Mouse (Mus musculus) ES-Bruce4 (cell line): ENCODE measurements around the gene Atg4b. TPM values are rescaled to one million over a fixed set of nuclear protein-coding genes. Genes with fewer than 3 reads are reported as not detected.
"Not testable (repeated sequence)": the region's sequence is repeated elsewhere in the genome, so short reads cannot be mapped to it uniquely, and the experiment has no call there.

Source experiments
- H3K27ac ChIP-seq: 2 replicates; pipeline ENCODE4 v1.5.1; 2012; ENCODE audit warnings: low read length, inconsistent platforms; ENCODE audit not compliant: insufficient read depth
- H3K27me3 ChIP-seq: 2 replicates; pipeline ENCODE4 v1.6.1; 2012; ENCODE audit warnings: mild to moderate bottlenecking, low read length, inconsistent platforms; ENCODE audit not compliant: control insufficient read depth, poor library complexity, insufficient read depth, severe bottlenecking
- H3K36me3 ChIP-seq: 2 replicates; pipeline ENCODE4 v1.6.1; 2012; ENCODE audit warnings: inconsistent platforms, mild to moderate bottlenecking, low read length, moderate library complexity; ENCODE audit not compliant: control insufficient read depth, poor library complexity, insufficient read depth, severe bottlenecking
- H3K4me1 ChIP-seq: one replicate; pipeline ENCODE4 v1.8.1; 2011; ENCODE audit warnings: low read length; ENCODE audit not compliant: control insufficient read depth, insufficient read depth
- H3K4me3 ChIP-seq: 2 replicates; pipeline ENCODE4 v1.5.1; 2011; ENCODE audit warnings: low read depth, mild to moderate bottlenecking, low read length
- H3K9ac ChIP-seq: 2 replicates; pipeline ENCODE4 v1.6.1; 2012; ENCODE audit warnings: low read depth, mild to moderate bottlenecking, inconsistent platforms; ENCODE audit not compliant: poor library complexity, severe bottlenecking
- H3K9me3 ChIP-seq: replicated peaks from 2 replicates; pipeline ENCODE4 v1.6.1; 2012; ENCODE audit warnings: mild to moderate bottlenecking, low read length, inconsistent platforms; ENCODE audit not compliant: control insufficient read depth, poor library complexity, insufficient read depth, severe bottlenecking
- CTCF ChIP-seq: IDR thresholded peaks from one replicate; pipeline ENCODE4 v1.8.1; 2011; ENCODE audit warnings: low read depth, low read length
- EP300 ChIP-seq: IDR thresholded peaks from 2 replicates; pipeline ENCODE4 v1.6.1; 2011; ENCODE audit warnings: low read depth, low read length; ENCODE audit not compliant: insufficient read depth
- POLR2A ChIP-seq: IDR thresholded peaks from one replicate; pipeline ENCODE4 v1.8.1; 2011; ENCODE audit warnings: low read length; ENCODE audit not compliant: insufficient read depth
- polyA plus RNA-seq: library from polyadenylated mRNA; stranded (reverse); fragments of >200 nt; gene quantifications from 2 replicates; pipeline ENCODE4 v1.2.4, GENCODE M21; 2011; ENCODE audit warnings: low read depth; ENCODE audit not compliant: missing spikeins, insufficient read depth, insufficient read length

The Atg4b gene
- polyA plus RNA-seq, 1 experiment = 75.9 TPM

DNA sequence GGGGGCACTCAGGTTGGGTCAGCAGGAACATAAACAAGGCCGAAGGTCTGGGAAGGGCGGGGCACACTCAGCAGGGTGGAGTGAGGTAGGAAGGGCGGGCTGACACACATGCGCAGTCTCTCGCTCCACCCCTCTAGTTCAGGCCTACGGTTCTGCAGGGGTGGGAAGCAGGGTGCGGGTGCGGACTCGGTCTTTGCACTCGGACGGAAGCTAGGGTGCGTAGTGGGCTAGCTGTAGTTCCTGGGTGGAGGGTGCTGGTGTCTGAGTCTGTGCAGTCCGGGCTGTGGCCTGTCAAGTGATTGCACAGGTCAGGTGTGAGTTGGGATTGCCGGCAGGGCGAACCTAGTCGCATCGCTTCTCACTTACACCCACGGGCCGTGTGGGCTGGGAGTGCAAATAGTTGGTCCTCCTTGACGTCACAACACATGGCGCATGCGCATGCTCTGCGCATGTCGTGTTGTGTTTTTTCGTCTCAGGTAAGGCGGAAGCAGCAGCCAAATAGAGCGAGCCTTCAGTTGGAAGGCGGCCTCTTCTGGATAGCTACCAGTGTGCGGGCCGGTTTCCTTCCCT, 73.9 kb downstream of the Atg4b start:
- Histone ChIP-seq H3K9ac (peak overlapping the region; percentile 35; the same call in 1 of the 2 replicates), H3K4me3 (peak overlapping the region; percentile 69), H3K27me3 (no peaks in the 10 kb centered on the region), H3K9me3 (no peaks in the 10 kb centered on the region), H3K36me3 (no peaks in the 10 kb centered on the region), H3K27ac (peak overlapping the region; percentile 46), H3K4me1 (no peaks in the 10 kb centered on the region)
- TF ChIP-seq EP300 (peak; percentile 34; the same call in 1 of the 2 replicates), POLR2A (peak; percentile 94), CTCF (peak; percentile 1)

DNA sequence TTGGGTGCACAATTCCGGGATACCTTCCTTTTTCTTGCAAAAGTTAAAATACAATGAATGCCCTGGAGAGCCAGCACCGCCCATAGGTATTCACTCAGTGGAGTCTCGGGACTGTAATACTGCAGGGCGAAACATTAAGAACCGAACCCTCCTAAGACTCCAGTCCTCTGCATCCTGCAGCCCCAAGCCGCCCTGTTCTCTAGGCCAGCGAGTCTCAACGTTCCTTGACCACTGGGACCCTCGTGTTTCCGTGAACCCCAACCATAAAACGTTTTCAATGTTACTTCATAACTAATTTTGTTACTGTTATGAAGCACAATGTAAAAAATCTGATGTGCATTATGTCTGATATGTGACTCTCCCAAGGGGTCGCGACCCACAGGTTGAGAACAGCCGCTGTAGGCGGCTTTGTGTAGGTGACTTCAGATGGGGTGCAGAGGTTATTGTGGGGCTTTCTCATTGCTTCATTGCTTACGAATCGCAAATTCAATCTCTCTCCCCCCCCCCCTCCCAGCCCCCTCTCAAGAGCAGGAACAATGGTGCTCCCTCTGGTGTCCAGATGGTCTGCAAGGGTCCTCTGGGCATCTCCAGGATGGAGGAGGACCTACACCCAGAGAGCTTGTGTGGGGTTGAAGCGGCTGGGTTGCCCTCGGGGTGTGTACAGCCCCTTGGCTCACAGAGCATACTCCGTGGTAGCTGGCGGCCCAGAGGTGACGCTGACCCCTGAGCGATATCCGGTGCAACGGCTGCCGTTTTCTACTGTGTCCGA, 74.7 kb downstream of the Atg4b start:
- H3K27ac ChIP-seq = peak overlapping the region; percentile 46
- H3K27me3 ChIP-seq = no peaks in the 10 kb centered on the region
- TF ChIP-seq EP300 = 0 out of 2 replicates have a peak, but pooled peaks have one; percentile 15
- TF ChIP-seq POLR2A = no peak
- no peaks in the 10 kb centered on the region for H3K4me1 ChIP-seq
- no peaks in the 10 kb centered on the region for H3K36me3 ChIP-seq
- peak overlapping the region; percentile 69 for H3K4me3 ChIP-seq
- H3K9ac ChIP-seq = peak overlapping the region; percentile 35; the same call in 1 of the 2 replicates
- no peaks in the 10 kb centered on the region for H3K9me3 ChIP-seq

DNA sequence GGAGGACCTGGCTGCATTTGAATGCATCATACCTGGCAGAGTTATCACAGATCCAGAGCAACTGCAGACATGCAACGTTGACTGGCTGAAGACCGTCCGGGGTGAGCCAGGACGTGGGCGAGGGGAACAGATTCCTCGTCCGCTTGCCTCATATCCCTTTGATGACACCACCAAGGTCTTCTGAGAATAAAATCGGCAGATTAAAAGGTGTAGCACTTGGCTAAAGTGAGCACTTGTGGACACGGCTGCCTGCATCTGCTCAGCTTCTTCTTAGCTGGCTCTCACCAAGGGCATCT, 75.2 kb downstream of the Atg4b start:
- Histone ChIP-seq H3K36me3 (no peaks in the 10 kb centered on the region), H3K9ac (peak overlapping the region; percentile 35; the same call in 1 of the 2 replicates), H3K9me3 (no peaks in the 10 kb centered on the region), H3K27me3 (no peaks in the 10 kb centered on the region), H3K4me3 (peak overlapping the region; percentile 69), H3K27ac (no peak overlapping the region), H3K4me1 (no peaks in the 10 kb centered on the region)
- TF ChIP-seq EP300 (no peak), CTCF (no peak), POLR2A (no peak)

DNA sequence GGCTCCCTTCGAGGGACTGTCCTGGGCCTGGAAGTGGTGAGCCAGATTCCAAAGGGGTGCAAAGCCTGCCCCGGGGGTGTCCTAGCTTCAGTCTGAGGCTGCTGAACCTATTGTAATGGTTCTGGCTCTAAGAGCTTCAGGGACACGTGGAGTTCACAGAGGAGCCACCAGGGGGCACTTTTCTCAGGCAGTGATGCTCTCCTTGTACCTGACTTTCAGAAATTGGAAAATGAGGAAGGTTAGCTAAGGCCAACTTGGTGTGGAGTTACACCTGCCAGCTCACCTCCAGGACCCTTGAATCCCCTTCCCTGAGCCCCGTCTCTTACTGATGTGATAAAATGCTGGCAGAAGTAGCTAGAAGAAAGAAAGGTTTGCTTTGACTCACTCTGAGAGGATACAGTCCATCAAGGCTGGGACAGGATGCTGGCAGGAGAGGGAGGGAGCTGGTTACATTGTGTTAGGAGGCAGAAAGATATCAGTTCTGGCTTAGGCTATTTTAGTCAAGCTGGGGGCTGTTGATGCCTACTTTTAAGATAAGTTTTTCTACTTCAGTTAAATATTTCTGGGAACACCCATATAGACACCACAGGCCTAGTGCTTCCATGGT, 81.6 kb downstream of the Atg4b start:
- H3K9me3 ChIP-seq, H3K9ac ChIP-seq, H3K4me1 ChIP-seq, H3K36me3 ChIP-seq, H3K27me3 ChIP-seq, H3K4me3 ChIP-seq, H3K27ac ChIP-seq: not testable (repeated sequence)

DNA sequence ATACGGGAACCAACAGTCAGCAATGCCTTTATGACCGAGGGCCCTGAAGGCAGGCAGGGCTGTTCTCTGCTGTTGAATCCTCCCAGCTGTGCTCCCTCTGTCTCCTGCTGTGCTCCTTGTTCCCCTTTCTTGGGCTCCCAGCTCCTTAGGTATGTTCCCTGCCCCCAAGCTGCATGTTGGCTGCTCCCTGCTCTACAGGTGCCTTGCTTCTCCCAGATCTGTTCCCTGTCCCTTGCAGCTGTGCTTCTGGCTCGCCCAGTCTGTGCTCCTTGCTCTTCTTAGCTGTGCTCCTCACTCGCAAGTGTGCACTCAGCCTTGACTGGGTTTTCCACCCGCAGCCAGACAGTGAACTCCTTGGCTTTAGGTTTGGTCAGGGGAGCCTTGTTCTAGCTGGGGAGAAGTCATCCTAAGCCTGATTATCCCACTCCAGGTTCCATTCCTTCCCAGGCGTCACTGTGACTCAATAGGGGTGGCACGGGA, 83.4 kb downstream of the Atg4b start:
- no peaks in the 10 kb centered on the region for H3K36me3 ChIP-seq
- H3K4me1 ChIP-seq = no peaks in the 10 kb centered on the region
- H3K9ac ChIP-seq = no peak overlapping the region
- no peak overlapping the region for H3K27ac ChIP-seq
- no peaks in the 10 kb centered on the region for H3K27me3 ChIP-seq
- H3K4me3 ChIP-seq = no peak overlapping the region
- TF ChIP-seq EP300 (no peak), POLR2A (no peak), CTCF (no peak)
- H3K9me3 ChIP-seq = no peaks in the 10 kb centered on the region

DNA sequence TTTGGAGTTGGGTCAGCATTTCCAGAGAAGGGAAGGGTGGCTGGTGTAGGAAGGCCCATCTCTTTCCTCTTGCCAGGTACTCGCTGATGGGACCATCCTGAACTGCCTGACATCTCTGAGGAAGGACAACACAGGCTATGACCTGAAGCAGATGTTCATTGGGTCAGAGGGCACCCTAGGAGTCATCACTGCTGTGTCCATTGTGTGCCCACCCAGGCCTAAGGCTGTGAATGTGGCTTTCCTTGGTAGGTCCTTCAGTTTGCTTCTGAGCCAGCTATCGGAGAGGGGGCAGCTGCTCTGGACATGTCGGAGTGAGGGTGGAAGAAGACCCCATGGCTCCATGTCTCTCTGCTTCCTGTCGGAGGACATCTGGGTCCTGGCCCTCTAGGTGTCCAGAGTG, 83.9 kb downstream of the Atg4b start:
- H3K36me3 ChIP-seq = no peaks in the 10 kb centered on the region
- no peaks in the 10 kb centered on the region for H3K9me3 ChIP-seq
- no peak for TF ChIP-seq POLR2A
- no peak for TF ChIP-seq EP300
- no peak for TF ChIP-seq CTCF
- no peak overlapping the region for H3K27ac ChIP-seq
- H3K4me1 ChIP-seq = no peaks in the 10 kb centered on the region
- H3K27me3 ChIP-seq = no peaks in the 10 kb centered on the region
- H3K4me3 ChIP-seq = no peak overlapping the region
- no peak overlapping the region for H3K9ac ChIP-seq
